Mouse (Mus musculus) hindbrain, embryonic 15.5 days (tissue): ENCODE results near the gene Aspn. TPM values are rescaled to one million over a fixed set of nuclear protein-coding genes. Genes with fewer than 3 reads are reported as not detected.

Experiments used
- ATAC-seq: fragments of 200-750 bp; cut with Nextera tagmentation; 2 replicates; pipeline ENCODE4 v1.8.0; 2017; ENCODE audit warnings: low read depth, moderate number of reproducible peaks, moderate TSS enrichment; ENCODE audit not compliant: low FRiP score
- H3K27ac ChIP-seq: fragments of 300-500 bp; sonication (generic); replicated peaks from 2 replicates; pipeline ENCODE4 v1.5.1; 2015; ENCODE audit warnings: mild to moderate bottlenecking, inconsistent platforms
- H3K27me3 ChIP-seq: fragments of 300-500 bp; sonication (generic); 2 replicates; pipeline ENCODE4 v1.6.1; 2015; ENCODE audit warnings: control low read depth, inconsistent platforms
- H3K36me3 ChIP-seq: fragments of 300-500 bp; sonication (generic); 2 replicates; pipeline ENCODE4 v1.6.1; 2015; ENCODE audit warnings: control low read depth, inconsistent platforms
- H3K4me1 ChIP-seq: fragments of 300-500 bp; sonication (generic); replicated peaks from 2 replicates; pipeline ENCODE4 v1.6.1; 2015; ENCODE audit warnings: control low read depth, inconsistent platforms
- H3K4me2 ChIP-seq: fragments of 300-500 bp; sonication (generic); 2 replicates; pipeline ENCODE4 v1.6.1; 2015; ENCODE audit warnings: moderate library complexity, mild to moderate bottlenecking, inconsistent platforms
- H3K4me3 ChIP-seq: fragments of 300-500 bp; sonication (generic); 2 replicates; pipeline ENCODE4 v1.5.1; 2015; ENCODE audit warnings: mild to moderate bottlenecking, inconsistent platforms
- H3K9ac ChIP-seq: fragments of 300-500 bp; sonication (generic); 2 replicates; pipeline ENCODE4 v1.6.1; 2015; ENCODE audit warnings: inconsistent platforms
- H3K9me3 ChIP-seq: fragments of 300-500 bp; sonication (generic); 2 replicates; pipeline ENCODE4 v1.6.1; 2016; ENCODE audit warnings: control low read depth, inconsistent platforms
- WGBS: fragments of 180-500 bp; shearing (Covaris S2); methylation state at CpG from one replicate; pipeline ENCODE4 v1.1.7; 2015; 5-methylcytosine and 5-hydroxymethylcytosine counted together
- polyA plus RNA-seq: library from polyadenylated mRNA; unstranded; fragments of >200 nt; fragmentation: Nextera tagmentation; extraction: Ambion mirVana; gene quantifications from 2 replicates; pipeline ENCODE4 v1.2.1, GENCODE M21; 2015

The Aspn gene
- polyA plus RNA-seq, 1 experiment from 2014 or later, result 0.70 TPM

DNA sequence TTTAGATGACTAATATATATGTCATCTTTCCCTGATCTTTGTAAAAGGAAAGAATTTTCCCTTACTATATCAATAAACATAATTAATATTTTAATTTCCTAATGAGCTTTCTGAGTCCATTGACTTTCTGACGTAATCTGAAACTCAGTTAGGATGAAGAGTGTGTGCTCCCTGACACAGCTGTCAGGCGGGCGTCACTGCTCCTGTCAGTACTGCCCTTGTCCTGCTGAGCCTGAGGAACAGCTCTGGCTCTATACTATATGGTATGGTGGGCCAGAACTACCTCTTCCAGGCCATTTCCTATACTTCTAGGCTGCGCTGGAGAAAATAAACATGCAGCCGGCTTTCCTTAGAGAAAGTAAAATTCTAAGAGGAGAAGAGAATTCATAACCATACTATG lies 10.3 kb downstream of the Aspn start:
- Histone ChIP-seq H3K36me3 (no peaks in the 10 kb centered on the region), H3K27me3 (no peaks in the 10 kb centered on the region), H3K9me3 (no peaks in the 10 kb centered on the region), H3K9ac (no peak overlapping the region), H3K4me1 (no peaks in the 10 kb centered on the region), H3K4me3 (no peak overlapping the region), H3K27ac (no peak overlapping the region), H3K4me2 (no peak overlapping the region)
- no peak for ATAC-seq
- 88% methylated on average over 5 of the region's 5 CpGs for WGBS

DNA sequence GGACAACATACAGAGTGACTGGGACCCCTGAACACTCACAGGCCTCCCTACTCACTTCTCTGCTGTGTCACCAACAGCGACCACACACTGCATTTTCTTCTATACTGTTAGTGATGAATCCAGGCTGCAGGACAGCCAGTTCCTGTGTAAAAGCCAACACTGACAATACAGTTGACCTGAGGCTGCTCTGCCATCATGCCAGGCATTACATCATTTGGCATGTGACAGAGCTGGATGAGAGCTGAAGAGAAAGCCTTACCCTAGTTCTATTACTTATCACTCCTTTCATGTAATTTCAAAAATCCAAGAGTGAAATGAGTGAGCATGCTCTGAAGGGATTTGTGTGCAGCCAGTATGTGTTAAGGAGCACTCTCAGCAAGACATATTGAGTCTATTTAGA lies 12.0 kb downstream of the Aspn start:
- H3K4me1 ChIP-seq, result no peaks in the 10 kb centered on the region
- no peak overlapping the region for H3K4me3 ChIP-seq
- no peak for ATAC-seq
- no peaks in the 10 kb centered on the region for H3K27me3 ChIP-seq
- no peaks in the 10 kb centered on the region for H3K9me3 ChIP-seq
- no peak overlapping the region for H3K9ac ChIP-seq
- no peak overlapping the region for H3K4me2 ChIP-seq
- H3K36me3 ChIP-seq, result no peaks in the 10 kb centered on the region
- no peak overlapping the region for H3K27ac ChIP-seq
- 86% methylated on average over 1 of the region's 1 CpGs for WGBS

GRCm38 (mm10) chr13:49556924-49557323 lies 12.7 kb downstream of the Aspn start:
- Histone ChIP-seq H3K9ac (no peak overlapping the region), H3K9me3 (no peaks in the 10 kb centered on the region), H3K27me3 (no peaks in the 10 kb centered on the region), H3K4me2 (no peak overlapping the region), H3K4me3 (no peak overlapping the region), H3K36me3 (no peaks in the 10 kb centered on the region), H3K27ac (no peak overlapping the region), H3K4me1 (no peaks in the 10 kb centered on the region)
- ATAC-seq, result no peak
- 68% methylated on average over 1 of the region's 1 CpGs for WGBS

GRCm38 (mm10) chr13:49559185-49559584 lies 14.9 kb downstream of the Aspn start:
- Histone ChIP-seq H3K4me3 (no peak overlapping the region), H3K4me2 (no peak overlapping the region), H3K27me3 (no peaks in the 10 kb centered on the region), H3K9ac (no peak overlapping the region), H3K4me1 (no peaks in the 10 kb centered on the region), H3K36me3 (no peaks in the 10 kb centered on the region), H3K27ac (no peak overlapping the region), H3K9me3 (no peaks in the 10 kb centered on the region)
- ATAC-seq, result no peak
- 32% methylated on average over 2 of the region's 2 CpGs for WGBS

DNA sequence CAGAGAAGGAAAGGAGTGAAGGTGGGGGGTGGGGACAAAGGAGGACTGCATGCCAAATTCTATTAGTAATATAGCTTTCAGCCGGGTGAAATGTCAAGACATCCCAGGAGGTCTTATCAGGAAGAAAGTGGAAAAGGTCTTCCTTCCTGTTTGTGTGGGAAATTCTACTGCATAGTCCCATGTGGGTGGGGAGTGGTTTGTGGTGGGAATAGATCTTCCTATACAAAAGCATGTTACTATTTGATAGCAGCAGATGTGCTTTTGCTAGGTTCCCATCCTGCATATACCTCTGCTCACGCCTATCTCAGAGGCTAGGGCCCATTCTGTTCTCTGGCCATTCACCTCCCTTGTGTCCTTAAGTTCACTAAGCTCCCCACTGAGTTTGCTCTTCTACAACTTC lies 16.6 kb downstream of the Aspn start:
- H3K9me3 ChIP-seq, result no peaks in the 10 kb centered on the region
- WGBS, result 69% methylated on average over 2 of the region's 2 CpGs
- no peaks in the 10 kb centered on the region for H3K36me3 ChIP-seq
- H3K4me3 ChIP-seq, result no peak overlapping the region
- H3K9ac ChIP-seq, result no peak overlapping the region
- no peak overlapping the region for H3K27ac ChIP-seq
- no peaks in the 10 kb centered on the region for H3K27me3 ChIP-seq
- no peak overlapping the region for H3K4me2 ChIP-seq
- H3K4me1 ChIP-seq, result no peaks in the 10 kb centered on the region
- ATAC-seq, result no peak

DNA sequence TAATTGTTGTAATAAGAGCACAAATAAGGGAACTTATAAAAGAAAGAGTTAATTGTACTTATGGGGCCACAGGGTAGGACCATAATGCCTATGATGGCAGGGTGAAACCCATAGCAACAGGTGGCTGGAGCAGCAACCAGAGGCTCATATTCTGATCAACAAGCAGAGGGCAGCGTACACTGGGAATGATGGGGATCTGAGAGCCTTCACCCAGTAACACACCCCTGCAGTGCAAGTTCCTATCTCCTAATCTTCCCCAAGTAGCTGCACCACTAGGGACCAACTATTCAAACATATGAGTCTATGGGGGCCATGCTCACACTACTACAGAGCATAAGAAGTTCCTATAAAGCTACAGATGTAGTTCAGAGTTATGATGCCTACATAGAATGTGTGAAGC lies 20.1 kb downstream of the Aspn start:
- no peak overlapping the region for H3K4me3 ChIP-seq
- 88% methylated on average over 1 of the region's 1 CpGs for WGBS

DNA sequence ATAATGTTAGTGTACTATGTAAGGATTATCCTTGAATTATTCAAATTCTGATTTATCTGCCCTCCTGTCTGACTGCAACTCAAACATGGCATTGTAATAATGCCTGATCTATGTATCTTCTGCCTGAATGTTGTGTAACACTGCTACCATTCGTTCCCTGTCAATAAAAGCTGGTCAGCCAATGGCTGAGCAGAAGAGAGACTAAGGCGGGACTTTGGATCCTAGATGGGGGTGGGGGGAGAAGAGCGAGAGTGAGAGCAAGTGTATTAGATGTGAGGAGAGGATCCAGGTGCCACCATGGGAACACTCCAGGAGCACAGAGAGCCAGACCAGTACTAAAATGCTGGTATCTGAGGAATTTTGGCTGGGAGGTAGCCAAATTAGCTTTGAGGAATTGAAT lies 26.1 kb downstream of the Aspn start:
- no peak for ATAC-seq
- Histone ChIP-seq H3K36me3 (no peaks in the 10 kb centered on the region), H3K9ac (no peak overlapping the region), H3K9me3 (no peaks in the 10 kb centered on the region), H3K27ac (no peak overlapping the region), H3K4me2 (no peak overlapping the region), H3K4me1 (no peaks in the 10 kb centered on the region), H3K27me3 (no peaks in the 10 kb centered on the region), H3K4me3 (no peak overlapping the region)
- 81% methylated on average over 3 of the region's 3 CpGs for WGBS

More for the DNA sequence above, 20.1 kb downstream of the Aspn start:
- no peaks in the 10 kb centered on the region for H3K9me3 ChIP-seq
- no peaks in the 10 kb centered on the region for H3K4me1 ChIP-seq
- H3K36me3 ChIP-seq, result no peaks in the 10 kb centered on the region
- no peak for ATAC-seq
- H3K4me2 ChIP-seq, result no peak overlapping the region
- H3K27ac ChIP-seq, result no peak overlapping the region
- no peak overlapping the region for H3K9ac ChIP-seq
- no peaks in the 10 kb centered on the region for H3K27me3 ChIP-seq

GRCm38 (mm10) chr13:49571418-49571817 lies 27.2 kb downstream of the Aspn start:
- WGBS, result 89% methylated on average over 2 of the region's 2 CpGs
- no peaks in the 10 kb centered on the region for H3K9me3 ChIP-seq
- no peak overlapping the region for H3K27ac ChIP-seq
- H3K36me3 ChIP-seq, result no peaks in the 10 kb centered on the region
- H3K9ac ChIP-seq, result no peak overlapping the region
- H3K27me3 ChIP-seq, result no peaks in the 10 kb centered on the region
- no peak for ATAC-seq
- H3K4me3 ChIP-seq, result no peak overlapping the region
- H3K4me1 ChIP-seq, result no peaks in the 10 kb centered on the region
- no peak overlapping the region for H3K4me2 ChIP-seq

DNA sequence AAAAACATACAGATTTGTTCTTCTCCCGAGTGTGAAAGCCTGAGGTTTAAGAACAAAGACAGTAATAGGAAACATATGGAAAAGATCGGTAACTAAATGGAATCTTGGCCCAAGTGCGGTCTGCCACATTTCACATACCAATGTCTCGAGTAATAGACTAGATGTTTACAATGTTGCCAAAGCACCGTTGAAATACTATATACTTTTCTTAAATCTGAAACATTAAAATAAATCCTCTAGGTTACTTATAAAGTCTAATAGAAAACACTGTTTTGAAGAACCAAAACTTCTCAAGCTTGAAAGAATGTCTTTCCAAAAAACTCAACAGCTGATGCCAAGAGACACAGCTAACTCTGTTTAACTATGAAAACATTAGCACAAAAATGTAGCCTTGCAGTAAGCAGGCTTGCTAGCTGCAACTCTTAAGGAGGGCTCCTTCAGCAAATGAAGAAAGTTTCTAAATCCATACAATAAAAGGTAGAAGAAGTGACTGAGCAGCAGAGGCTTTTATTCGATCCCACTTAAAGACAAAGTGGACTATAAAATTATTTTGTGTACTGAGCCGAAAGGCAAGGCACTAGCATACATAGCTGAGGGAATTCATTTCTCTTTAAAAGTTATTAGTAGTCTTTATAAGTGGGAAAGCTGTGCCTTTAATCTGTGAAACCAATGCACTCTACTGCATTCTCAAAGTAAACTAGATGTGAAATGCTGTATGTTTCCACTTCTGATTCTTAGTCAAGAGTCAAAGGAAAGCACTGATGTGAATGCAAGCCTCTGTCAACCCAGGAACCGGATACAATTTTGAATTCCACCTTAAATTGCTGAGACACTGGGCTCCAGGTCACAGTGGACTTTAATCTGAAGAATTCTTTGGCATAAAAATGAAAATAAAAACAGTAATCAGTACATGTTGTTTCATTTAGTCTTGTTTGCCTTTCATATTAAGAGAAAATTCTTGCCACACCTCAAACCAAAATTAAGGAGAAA lies 37.6 kb downstream of the Aspn start, which contains the start of gene Omd:
Gene Omd, plus strand, starts transcription at position 922 of the 990 bp plus-strand sequence.
- Histone ChIP-seq H3K36me3 (no peaks in the 10 kb centered on the region), H3K9ac (no peak within 1 kb of the TSS), H3K27ac (no peak within 1 kb of the TSS), H3K4me3 (no peak within 1 kb of the TSS), H3K4me1 (no peaks in the 10 kb centered on the region), H3K27me3 (no peaks in the 10 kb centered on the region), H3K9me3 (no peaks in the 10 kb centered on the region), H3K4me2 (no peak within 1 kb of the TSS)
- 82% methylated on average over 8 of the region's 8 CpGs for WGBS
- ATAC-seq, result no peak

GRCm38 (mm10) chr13:49583859-49584258 lies 39.6 kb downstream of the Aspn start:
- no peaks in the 10 kb centered on the region for H3K9me3 ChIP-seq
- no peaks in the 10 kb centered on the region for H3K27me3 ChIP-seq
- H3K9ac ChIP-seq, result no peak overlapping the region
- H3K4me3 ChIP-seq, result no peak overlapping the region
- no peaks in the 10 kb centered on the region for H3K36me3 ChIP-seq
- no peak for ATAC-seq
- no peak overlapping the region for H3K4me2 ChIP-seq
- no peak overlapping the region for H3K27ac ChIP-seq
- H3K4me1 ChIP-seq, result no peaks in the 10 kb centered on the region

DNA sequence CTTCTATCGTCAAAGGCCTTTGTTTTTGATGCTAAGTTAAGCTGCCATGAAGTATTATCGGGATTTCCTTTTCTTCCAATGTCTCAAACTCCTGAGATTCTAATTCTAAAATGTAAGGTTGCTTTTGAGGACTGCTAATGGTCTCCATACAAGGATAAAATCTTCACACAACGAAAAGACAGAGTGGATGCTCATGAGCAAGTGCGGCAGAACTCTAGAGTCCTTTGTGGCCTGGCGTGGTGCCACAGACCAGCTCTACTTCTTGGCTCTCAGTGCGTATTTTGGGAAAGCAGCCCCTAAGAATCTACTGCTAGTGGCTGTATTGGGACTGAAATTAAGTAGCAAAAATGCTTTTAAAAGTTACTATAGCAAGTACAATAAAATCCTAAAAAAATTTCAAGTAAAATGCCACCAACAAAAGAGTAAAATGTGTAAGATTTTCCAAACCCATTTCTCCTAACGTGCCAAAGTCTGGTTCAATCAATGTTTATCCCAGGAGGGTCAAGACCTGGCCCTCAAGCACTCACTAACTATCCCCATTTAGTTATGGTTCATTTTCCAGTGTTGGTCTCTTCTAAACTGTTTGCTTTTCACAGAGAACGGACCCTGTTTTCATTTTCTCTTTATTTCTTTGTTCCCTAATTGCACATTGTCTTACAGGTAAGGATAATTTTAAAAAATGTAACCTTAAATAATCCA lies 40.2 kb downstream of the Aspn start:
- WGBS, result 80% methylated on average over 8 of the region's 8 CpGs
- no peaks in the 10 kb centered on the region for H3K27me3 ChIP-seq
- H3K4me1 ChIP-seq, result no peaks in the 10 kb centered on the region
- no peak overlapping the region for H3K4me3 ChIP-seq
- H3K9ac ChIP-seq, result no peak overlapping the region
- ATAC-seq, result no peak
- no peaks in the 10 kb centered on the region for H3K36me3 ChIP-seq
- no peak overlapping the region for H3K27ac ChIP-seq
- H3K4me2 ChIP-seq, result no peak overlapping the region
- no peaks in the 10 kb centered on the region for H3K9me3 ChIP-seq

DNA sequence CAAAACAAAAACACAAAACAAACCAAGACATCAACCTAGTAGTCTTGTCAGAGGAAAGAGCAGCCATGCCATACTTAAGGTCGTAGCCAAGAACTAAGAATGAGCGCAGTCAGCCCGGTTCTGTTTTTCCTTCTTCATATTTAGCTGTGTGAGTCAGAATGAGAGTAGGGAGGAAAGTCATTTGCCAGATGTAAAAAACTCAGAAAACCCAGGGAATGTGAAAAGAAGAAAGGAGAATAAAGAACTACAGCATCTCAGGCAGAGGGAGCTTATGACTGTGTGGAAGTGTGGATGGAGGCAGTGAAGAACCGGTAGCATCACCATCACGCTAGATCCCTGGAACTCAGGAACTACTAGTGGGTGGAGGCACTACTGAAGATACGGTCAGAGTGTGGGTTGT lies 41.8 kb downstream of the Aspn start:
- no peak overlapping the region for H3K27ac ChIP-seq
- no peak overlapping the region for H3K9ac ChIP-seq
- ATAC-seq, result no peak
- WGBS, result 94% methylated on average over 6 of the region's 6 CpGs
- H3K4me3 ChIP-seq, result no peak overlapping the region
- H3K36me3 ChIP-seq, result no peaks in the 10 kb centered on the region
- H3K4me1 ChIP-seq, result no peaks in the 10 kb centered on the region
- no peaks in the 10 kb centered on the region for H3K9me3 ChIP-seq
- no peak overlapping the region for H3K4me2 ChIP-seq
- no peaks in the 10 kb centered on the region for H3K27me3 ChIP-seq
